Mouse (Mus musculus) cerebellum, postnatal 4 days (tissue): Measurements from ENCODE around the gene Sez6.

ENCODE experiments used
- DNase-seq, 2 experiments: peaks; one replicate each; pipeline ENCODE4 v3.0.0; 2022; ENCODE audit warnings: low spot score in 2 of 2, mixed read lengths in 1 of 2

Gene Sez6

DNA sequence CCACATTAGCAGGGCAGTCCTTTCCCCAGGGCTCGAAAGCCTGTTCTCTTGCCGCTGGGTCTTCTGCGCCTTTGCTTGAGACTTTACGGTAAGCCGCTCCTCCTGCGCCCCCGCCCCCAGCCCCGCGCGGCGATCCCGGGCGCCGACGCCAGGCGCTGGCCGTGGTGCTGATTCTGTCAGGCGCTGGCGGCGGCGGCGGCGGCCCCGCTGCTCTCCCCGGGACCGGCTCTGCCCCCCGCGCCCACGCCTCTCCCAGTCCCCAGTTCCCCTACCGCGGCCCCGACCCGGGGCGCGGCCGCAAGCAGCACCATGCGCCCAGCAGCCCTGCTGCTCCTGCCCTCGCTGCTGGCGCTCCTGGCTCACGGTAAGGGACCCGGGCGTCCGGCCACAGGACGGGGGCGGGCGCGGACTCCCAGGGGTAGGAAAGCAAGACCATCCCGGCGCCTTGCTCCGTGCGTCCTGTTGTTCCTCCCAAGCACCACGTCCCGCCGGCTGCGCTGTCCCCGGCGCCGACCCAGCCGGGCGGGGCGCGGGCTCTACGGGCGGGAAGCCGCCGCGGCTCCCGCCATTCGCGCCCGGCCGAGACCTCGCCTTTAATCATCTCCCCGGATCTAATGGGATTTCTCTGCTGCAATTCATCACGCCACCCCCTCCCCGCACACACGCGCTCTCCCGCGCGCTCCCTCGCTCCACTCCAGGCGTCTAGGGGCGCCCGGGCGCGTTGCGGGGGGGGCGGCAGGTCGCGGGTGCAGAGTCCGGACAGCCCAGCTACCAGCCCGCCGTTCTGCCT lies at the start of gene Sez6:
Gene Sez6 (plus strand): TSS at position 50 of the 790 bp plus-strand sequence.
- peak; percentile 65 to 86 for DNase-seq

GRCm38 (mm10) chr11:77884524-77885245 lies 45.9 kb upstream of the Sez6 start:
- no peak for DNase-seq

DNA sequence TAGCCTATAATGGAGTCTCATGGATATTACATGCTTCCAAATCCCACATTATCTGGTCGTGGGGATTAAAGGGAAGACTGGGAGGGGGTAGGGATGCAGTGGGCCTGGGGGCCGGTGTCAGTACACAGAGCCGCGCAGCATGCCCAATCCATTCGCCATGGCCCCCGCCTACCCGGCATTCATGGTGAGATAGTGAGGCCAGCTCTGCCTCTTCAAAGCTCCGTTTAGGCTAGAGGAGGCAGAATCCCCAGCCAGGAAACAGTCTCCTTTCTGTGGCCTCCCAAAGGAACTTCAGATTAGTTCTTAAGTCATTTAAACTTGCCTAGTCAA lies 45.4 kb upstream of the Sez6 start:
- DNase-seq: no peak

DNA sequence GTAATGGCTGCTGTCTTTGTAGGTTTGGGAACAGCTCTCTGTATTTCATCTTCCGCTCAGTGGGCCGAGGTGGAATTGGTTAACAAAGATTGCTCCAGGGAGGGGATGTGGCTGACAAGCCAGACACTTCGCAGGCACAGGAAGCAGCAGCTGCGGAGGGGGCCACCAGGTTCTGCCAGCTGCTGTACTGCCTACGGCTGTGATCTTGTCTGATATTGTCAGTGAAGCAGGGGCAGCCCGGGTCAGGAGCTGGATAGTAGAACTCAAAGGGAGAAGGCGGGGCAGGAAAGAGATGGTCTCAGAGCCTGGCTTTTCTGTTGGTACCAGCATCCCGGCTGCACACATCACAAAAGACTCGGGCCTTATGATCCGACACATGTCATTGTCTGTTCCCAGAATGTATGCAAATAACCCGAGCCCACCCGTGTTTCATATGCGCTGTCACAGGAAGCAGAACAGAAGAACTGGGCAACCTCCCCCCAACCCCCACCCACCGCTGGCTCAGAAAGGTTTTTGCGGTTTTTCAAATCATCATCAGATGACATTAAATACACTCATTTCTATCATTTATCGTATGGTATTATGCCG lies 43.1 kb upstream of the Sez6 start:
- no peak for DNase-seq

GRCm38 (mm10) chr11:77888846-77889245 lies 41.8 kb upstream of the Sez6 start:
- no peak for DNase-seq

GRCm38 (mm10) chr11:77889484-77889883 lies 41.1 kb upstream of the Sez6 start:
- no peak for DNase-seq

DNA sequence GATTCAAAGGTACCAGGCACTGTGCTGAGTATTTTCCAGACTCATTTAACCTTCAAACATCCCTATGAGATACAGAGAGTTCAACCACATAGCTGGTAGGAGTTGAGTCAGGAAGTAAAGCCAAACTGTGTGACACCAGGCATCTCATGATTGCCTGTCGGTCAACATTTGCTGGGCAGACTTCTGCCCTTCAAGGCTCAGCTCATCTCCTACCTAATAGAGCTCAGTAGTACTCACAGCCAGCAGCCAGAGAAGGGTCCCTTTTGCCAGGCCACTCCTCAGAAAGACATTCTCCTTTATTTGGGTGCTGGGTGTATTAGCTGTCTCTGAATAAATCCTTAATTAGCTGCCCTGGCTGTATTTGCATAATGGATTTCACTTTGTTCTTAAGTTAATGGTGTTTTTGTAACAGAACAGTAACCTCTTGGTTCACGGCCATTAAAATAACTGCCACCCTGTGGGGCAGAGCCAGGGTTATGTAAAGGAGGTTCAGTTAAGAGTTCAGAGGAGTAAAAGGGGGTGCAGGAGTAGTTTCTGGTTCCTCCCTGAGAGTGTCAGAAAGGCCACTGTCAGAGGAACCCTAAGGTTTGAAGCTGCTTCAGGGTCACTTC lies 39.8 kb upstream of the Sez6 start:
- no peak for DNase-seq

DNA sequence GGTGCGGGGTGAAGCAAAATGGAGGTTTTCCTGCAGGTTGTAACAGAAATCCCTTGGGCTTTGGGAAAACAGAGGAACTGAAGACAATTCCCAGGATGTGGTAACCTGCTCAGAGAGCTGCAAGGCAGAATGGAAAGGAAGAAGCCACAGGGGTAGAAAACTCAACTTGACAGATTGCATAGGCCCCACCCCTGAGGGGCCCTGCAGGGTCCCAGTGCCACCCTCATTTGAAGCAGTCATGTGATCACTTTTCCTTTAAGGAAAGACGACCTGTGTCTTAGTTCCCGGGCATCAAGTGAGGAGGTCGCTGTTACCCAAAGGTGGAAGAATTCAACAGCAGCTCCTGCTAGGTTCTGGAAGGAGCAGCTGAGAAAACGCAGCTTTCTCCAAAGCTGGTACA lies 37.7 kb upstream of the Sez6 start:
- DNase-seq: no peak

DNA sequence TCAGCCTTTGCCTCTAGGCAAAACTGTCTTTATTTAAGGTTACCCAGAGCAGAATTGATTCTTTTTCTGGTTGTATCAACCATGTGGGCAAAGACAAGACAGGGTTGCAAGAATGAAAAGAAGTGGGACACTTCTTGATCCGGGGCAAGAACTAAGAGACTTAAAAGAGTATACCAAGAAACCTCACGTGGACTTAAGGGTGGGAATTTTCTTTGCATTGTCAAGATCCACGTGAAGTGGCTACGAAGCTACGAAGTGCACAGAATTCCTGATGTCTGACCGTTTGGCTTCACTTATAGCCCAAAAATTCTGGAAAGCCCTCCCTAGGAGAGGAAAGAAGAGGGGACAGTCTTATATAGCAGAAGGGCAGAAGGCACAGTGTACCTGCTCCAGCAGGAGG lies 37.3 kb upstream of the Sez6 start:
- DNase-seq: no peak

GRCm38 (mm10) chr11:77893787-77894718 lies 36.5 kb upstream of the Sez6 start, which contains the start of gene Pipox:
Gene Pipox (minus strand): TSS chr11:77894096.
- DNase-seq: peak; percentile 69 to 83

DNA sequence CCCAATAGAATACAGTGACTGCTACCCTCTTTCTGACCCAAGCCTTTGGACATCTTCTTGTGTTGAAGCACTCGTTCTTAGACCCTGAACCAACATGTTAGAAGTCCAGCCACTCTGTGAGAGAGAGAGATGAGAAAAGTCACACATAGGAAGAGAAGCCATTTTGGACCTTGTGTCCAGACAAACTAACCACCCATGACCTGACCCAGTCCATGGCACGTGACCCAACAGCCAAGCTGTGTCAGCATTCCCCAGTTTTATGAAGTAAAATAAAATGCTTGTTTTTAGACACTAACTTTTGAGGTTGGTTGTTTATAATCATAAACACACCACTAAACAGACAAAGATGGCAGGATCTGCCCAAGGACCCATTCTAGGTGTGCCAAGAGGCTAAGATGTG lies 35.6 kb upstream of the Sez6 start:
- DNase-seq: no peak

DNA sequence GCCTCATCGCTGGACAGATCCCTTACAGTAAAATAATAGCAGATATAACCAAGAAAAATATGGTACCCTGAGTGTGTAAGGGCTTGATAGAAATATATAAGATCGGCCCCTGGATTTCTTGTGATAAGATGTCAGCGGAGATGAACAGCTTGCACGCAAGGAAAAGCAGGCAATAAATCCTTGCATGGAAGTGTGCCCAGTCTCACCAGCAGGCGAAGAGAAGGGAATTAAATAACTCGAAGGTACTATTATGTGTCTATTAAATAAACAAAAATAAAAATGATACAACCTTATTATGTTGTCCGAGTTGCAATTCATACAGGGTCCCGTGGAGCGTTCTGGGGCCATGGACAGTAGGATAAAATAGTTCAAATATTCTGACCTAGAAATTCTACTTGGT lies 34.6 kb upstream of the Sez6 start:
- DNase-seq: no peak

GRCm38 (mm10) chr11:77896480-77896819 lies 34.1 kb upstream of the Sez6 start:
- DNase-seq: no peak

DNA sequence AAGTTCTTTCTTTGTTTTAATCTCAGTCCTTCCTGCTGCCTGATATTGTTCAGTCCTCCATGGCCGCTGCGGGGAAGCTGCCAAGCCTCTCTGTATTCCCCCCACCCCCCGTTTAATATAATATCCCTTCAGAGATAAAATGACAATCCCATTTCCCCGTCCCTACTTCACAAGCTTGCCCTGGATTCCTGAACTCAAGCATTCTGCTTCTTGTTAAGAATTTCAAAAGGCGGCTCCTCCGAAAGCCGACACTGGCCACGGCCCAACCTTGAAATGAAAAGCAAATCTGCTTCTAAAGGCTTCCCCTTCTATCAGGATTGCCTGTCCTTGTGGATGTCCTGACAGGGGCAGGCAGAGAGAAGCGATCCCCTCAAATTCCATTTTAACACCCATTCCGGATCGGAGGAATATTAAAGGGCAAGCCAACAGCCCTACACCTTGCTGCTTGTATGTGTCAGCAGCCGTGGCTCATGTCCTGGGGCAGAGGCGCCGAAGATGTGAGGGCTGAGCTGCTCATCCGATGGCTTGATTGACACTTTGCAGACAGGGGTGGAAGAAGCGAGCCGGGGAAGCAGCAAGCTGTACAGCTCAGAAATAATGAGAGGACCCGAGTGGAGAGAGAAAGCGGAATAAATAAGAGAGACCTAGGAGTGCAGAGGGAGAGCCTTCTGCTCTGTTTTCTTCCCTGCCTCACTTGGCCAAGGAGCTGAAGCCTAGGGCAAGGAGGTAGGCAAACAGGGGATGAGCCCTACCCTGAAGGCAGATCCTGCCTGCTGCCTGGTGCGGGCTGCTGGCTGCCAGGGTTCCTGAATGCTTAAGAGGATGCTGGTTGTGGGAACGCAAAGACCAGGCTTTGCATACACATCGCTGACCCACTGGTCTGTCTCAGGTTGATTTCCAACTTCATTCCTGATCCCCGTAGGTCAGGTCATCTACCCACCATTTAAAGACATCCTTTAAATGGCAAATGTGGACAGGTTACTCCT lies 33.5 kb upstream of the Sez6 start:
- DNase-seq: peak in 1 of 2 experiments; percentile 36

DNA sequence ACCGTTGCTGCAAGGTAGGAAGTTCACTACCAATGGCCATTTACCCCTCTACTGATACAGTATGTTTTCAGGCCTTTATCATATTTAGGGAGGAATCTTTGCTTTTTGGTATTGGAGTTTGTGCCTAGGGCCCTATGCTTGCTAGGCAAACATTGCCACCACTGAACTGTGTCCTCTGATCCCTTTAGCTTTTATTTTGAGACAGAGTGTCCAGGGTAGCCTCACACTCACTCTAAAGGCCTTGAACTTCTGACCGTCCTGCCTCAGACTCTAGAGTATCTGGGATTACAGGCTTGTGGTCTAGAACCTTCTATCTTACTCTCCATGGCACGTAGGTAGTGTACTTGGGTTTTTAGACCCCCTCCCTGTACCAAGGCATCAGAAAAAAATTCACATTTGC lies 30.4 kb upstream of the Sez6 start:
- DNase-seq: no peak

DNA sequence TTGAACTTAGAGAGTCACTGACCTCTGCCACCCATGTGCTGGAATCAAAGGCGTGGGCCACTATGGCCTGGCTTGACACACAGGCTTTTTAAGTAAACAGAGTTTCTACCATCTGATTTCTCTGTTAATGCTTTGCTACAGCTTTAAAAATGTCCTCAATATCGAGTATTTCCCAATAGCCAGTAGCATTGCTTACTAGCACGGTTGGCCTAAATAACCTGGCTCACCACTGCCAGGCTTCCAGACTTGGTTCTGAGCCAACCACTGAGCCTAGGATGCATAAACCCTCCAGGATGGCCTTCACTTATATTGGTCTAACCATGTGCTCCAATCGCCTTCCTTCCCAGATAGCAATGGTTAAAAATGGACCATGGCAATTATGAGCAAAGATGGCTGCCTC lies 29.9 kb upstream of the Sez6 start:
- DNase-seq: no peak

GRCm38 (mm10) chr11:77901366-77901765 lies 29.2 kb upstream of the Sez6 start:
- DNase-seq: no peak

- DNase-seq: no peak
These were observed 28.7 kb upstream of the Sez6 start for GRCm38 (mm10) chr11:77901775-77902355.

GRCm38 (mm10) chr11:77903761-77904160 lies 26.8 kb upstream of the Sez6 start:
- no peak for DNase-seq

DNA sequence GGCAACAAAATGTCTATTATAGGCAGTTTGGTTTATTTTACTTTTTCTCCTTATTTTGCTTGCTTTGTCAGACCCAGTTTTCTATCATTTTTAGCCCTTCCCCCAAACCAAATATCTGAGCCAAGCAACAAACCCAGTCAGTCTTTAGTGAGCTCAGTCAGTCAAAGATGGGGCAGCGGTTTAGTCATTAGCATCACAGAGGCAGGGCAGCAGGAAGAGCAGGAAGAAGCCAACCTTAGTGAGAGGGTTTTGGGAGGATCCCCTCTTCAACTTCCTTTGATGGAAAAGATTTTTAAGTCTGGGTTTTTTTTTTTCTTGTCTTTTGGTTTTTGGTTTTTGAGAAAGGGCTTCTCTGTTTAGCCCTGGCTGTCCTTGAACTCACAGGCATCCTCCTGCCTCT lies 25.9 kb upstream of the Sez6 start:
- no peak for DNase-seq
